Mouse (Mus musculus): ENCODE results near the gene Ccdc182. TPM values are rescaled to one million over a fixed set of nuclear protein-coding genes. Genes with fewer than 3 reads are reported as not detected.

The Ccdc182 gene
- not detected in 2 replicates for polyA plus RNA-seq (2014; fragmentation: Nextera tagmentation; extraction: Ambion mirVana)

GRCm38 (mm10) chr11:88293631-88294393 is at the start of gene Ccdc182:
TSS of gene Ccdc182 (plus strand) at chr11:88294058.
- Histone ChIP-seq H3K27me3 (ENCODE audit: control insufficient read depth, insufficient read depth, low read length) (0 out of 2 replicates have a peak, but pooled peaks cover 4% of the 10 kb centered on the region), H3K27ac (ENCODE audit: low read length) (no peak within 1 kb of the TSS), H3K9ac (replicated peaks; ENCODE audit: low read depth, low read length) (0 out of 2 replicates have a peak within 1 kb of the TSS, but pooled peaks have one; percentile 10), H3K4me1 (ENCODE audit: control insufficient read depth, insufficient read depth, low read length) (peaks cover 11% of the 10 kb centered on the region; the same call in 1 of the 2 replicates), H3K9me3 (ENCODE audit: control insufficient read depth, low read depth, low read length) (no peaks in the 10 kb centered on the region), H3K36me3 (ENCODE audit: control insufficient read depth, insufficient read depth, low read length) (no peaks in the 10 kb centered on the region), H3K4me2 (replicated peaks; ENCODE audit: low read depth, low read length) (peak within 1 kb of the TSS; percentile 26), H3K4me3 (ENCODE audit: low read depth, low read length) (0 out of 2 replicates have a peak within 1 kb of the TSS, but pooled peaks have one; percentile 5)
- no peak for ATAC-seq (ENCODE audit: insufficient number of reproducible peaks, insufficient read depth, low FRiP score, low read depth)
- 47% methylated on average over 20 of the region's 20 CpGs for WGBS

DNA sequence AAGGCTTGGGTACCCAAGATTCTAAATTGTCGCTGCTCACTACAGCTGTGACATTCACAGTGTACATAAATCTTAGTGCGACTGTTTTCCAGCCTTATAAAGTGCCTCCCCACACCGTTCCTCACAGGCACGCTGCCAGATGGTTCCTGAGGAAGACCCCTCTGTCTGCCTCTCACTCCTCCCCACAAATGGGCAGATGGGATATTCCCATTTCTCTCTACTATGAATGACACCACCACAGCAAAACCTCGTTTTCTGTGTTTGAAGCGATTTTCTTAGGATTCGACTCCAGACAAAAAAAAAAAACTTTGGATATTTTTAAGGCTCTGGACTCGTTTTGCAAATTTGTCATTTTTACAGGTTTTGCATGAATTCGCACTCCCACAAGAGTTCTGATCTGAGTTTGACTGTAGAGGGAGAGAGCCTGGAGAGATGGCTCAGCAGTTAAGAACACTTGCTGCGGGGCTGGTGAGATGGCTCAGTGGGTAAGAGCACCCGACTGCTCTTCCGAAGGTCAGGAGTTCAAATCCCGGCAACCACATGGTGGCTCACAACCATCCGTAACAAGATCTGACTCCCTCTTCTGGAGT is 48.2 kb upstream of the Ccdc182 start:
- Histone ChIP-seq H3K36me3 (ENCODE audit: control insufficient read depth, insufficient read depth, low read length) (no peaks in the 10 kb centered on the region), H3K9me3 (ENCODE audit: control insufficient read depth, low read depth, low read length) (no peaks in the 10 kb centered on the region), H3K4me1 (ENCODE audit: control insufficient read depth, insufficient read depth, low read length) (peaks cover 4% of the 10 kb centered on the region; the same call in 1 of the 2 replicates), H3K27ac (ENCODE audit: low read length) (no peak overlapping the region), H3K27me3 (ENCODE audit: control insufficient read depth, insufficient read depth, low read length) (no peaks in the 10 kb centered on the region), H3K9ac (replicated peaks; ENCODE audit: low read depth, low read length) (no peak overlapping the region), H3K4me2 (replicated peaks; ENCODE audit: low read depth, low read length) (no peak overlapping the region), H3K4me3 (ENCODE audit: low read depth, low read length) (no peak overlapping the region)
- 75% methylated on average over 14 of the region's 14 CpGs for WGBS
- ATAC-seq (ENCODE audit: insufficient number of reproducible peaks, insufficient read depth, low FRiP score, low read depth), result no peak

GRCm38 (mm10) chr11:88248636-88249035 is 45.2 kb upstream of the Ccdc182 start:
- Histone ChIP-seq H3K4me1 (ENCODE audit: control insufficient read depth, insufficient read depth, low read length) (0 out of 2 replicates have a peak, but pooled peaks cover 6% of the 10 kb centered on the region), H3K27me3 (ENCODE audit: control insufficient read depth, insufficient read depth, low read length) (no peaks in the 10 kb centered on the region), H3K4me2 (replicated peaks; ENCODE audit: low read depth, low read length) (no peak overlapping the region), H3K9me3 (ENCODE audit: control insufficient read depth, low read depth, low read length) (no peaks in the 10 kb centered on the region), H3K36me3 (ENCODE audit: control insufficient read depth, insufficient read depth, low read length) (no peaks in the 10 kb centered on the region), H3K27ac (ENCODE audit: low read length) (no peak overlapping the region), H3K4me3 (ENCODE audit: low read depth, low read length) (no peak overlapping the region), H3K9ac (replicated peaks; ENCODE audit: low read depth, low read length) (no peak overlapping the region)
- no peak for ATAC-seq (ENCODE audit: insufficient number of reproducible peaks, insufficient read depth, low FRiP score, low read depth)
- 60% methylated on average over 5 of the region's 5 CpGs for WGBS

DNA sequence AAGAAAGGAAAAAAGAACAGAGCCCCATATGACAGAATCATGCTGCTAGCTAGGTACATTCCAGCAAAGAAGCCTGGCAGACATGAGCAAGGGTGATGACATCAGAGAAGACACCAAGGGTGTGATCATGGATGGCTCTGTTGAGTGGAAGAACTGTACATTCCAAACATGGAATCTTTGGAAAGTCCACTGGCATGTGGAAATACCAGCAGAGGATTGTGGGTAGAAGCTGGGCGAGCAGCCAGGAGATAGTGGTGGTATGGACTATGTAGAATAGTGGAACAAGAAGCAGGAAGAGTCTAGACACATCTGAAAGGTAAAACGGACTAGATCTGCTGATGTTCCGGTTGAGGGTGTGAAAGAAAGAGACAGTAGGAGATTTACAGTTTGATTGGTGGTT is 43.3 kb upstream of the Ccdc182 start:
- 79% methylated on average over 3 of the region's 3 CpGs for WGBS
- no peaks in the 10 kb centered on the region for H3K9me3 ChIP-seq (ENCODE audit: control insufficient read depth, low read depth, low read length)
- no peak overlapping the region for H3K27ac ChIP-seq (ENCODE audit: low read length)
- no peak overlapping the region for H3K4me3 ChIP-seq (ENCODE audit: low read depth, low read length)
- no peak overlapping the region for H3K9ac ChIP-seq (replicated peaks; ENCODE audit: low read depth, low read length)
- no peaks in the 10 kb centered on the region for H3K27me3 ChIP-seq (ENCODE audit: control insufficient read depth, insufficient read depth, low read length)
- no peak overlapping the region for H3K4me2 ChIP-seq (replicated peaks; ENCODE audit: low read depth, low read length)
- 0 out of 2 replicates have a peak, but pooled peaks cover 6% of the 10 kb centered on the region for H3K4me1 ChIP-seq (ENCODE audit: control insufficient read depth, insufficient read depth, low read length)
- no peak for ATAC-seq (ENCODE audit: insufficient number of reproducible peaks, insufficient read depth, low FRiP score, low read depth)
- no peaks in the 10 kb centered on the region for H3K36me3 ChIP-seq (ENCODE audit: control insufficient read depth, insufficient read depth, low read length)

- Histone ChIP-seq H3K27me3 (ENCODE audit: control insufficient read depth, insufficient read depth, low read length) (no peaks in the 10 kb centered on the region), H3K4me3 (ENCODE audit: low read depth, low read length) (no peak overlapping the region), H3K9ac (replicated peaks; ENCODE audit: low read depth, low read length) (no peak overlapping the region), H3K9me3 (ENCODE audit: control insufficient read depth, low read depth, low read length) (no peaks in the 10 kb centered on the region), H3K4me1 (ENCODE audit: control insufficient read depth, insufficient read depth, low read length) (0 out of 2 replicates have a peak, but pooled peaks cover 6% of the 10 kb centered on the region), H3K36me3 (ENCODE audit: control insufficient read depth, insufficient read depth, low read length) (no peaks in the 10 kb centered on the region), H3K4me2 (replicated peaks; ENCODE audit: low read depth, low read length) (no peak overlapping the region), H3K27ac (ENCODE audit: low read length) (no peak overlapping the region)
- ATAC-seq (ENCODE audit: insufficient number of reproducible peaks, insufficient read depth, low FRiP score, low read depth), result no peak
- WGBS, result 53% methylated on average over 7 of the region's 7 CpGs
Observed at GRCm38 (mm10) chr11:88251295-88251694, 42.6 kb upstream of the Ccdc182 start.

DNA sequence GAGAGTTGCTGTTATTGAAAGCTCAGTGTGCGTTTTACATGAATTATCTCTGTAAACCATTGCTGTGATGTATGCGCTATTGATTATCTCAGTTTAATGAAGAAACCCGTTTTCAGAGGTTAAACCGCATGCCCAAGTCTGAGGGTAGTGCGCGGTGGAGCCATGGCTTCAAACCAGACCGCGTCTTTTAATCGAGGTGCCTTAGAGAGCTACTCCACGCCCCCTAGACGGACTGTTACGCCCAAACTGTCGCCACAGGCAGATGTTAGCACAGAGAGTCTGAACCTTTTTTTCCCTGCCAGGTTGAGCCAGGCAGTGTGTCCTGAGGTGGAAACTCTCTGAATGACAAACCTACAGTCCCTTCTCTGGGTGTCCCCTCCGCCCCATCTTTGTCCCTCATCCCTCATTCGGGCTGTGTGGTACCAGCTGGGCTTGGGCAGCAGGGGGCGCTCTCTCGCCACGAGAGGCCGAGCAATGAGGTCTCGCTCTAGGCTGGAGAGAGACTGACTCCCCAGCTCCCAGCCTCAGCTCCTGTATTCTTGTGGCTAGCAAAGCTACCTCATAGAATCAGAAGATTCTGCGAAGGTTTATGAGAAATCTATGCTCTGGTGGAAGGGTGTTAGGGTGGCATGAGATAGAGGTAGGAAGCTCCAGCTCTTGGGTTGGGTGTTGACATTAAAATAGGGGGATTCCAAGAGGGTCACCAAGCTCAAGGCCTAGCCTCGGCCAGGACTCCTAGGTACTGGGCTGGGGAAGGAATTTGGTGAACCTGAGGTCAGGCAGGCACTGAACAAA is 41.7 kb upstream of the Ccdc182 start:
- Histone ChIP-seq H3K36me3 (ENCODE audit: control insufficient read depth, insufficient read depth, low read length) (no peaks in the 10 kb centered on the region), H3K9ac (replicated peaks; ENCODE audit: low read depth, low read length) (no peak overlapping the region), H3K4me1 (ENCODE audit: control insufficient read depth, insufficient read depth, low read length) (0 out of 2 replicates have a peak, but pooled peaks cover 6% of the 10 kb centered on the region), H3K27me3 (ENCODE audit: control insufficient read depth, insufficient read depth, low read length) (no peaks in the 10 kb centered on the region), H3K4me3 (ENCODE audit: low read depth, low read length) (peak overlapping the region; percentile 5; the same call in 1 of the 2 replicates), H3K4me2 (replicated peaks; ENCODE audit: low read depth, low read length) (peak overlapping the region; percentile 40), H3K9me3 (ENCODE audit: control insufficient read depth, low read depth, low read length) (no peaks in the 10 kb centered on the region), H3K27ac (ENCODE audit: low read length) (no peak overlapping the region)
- ATAC-seq (ENCODE audit: insufficient number of reproducible peaks, insufficient read depth, low FRiP score, low read depth), result peak; percentile 75; the same call in 1 of the 2 replicates
- WGBS, result 14% methylated on average over 22 of the region's 22 CpGs

DNA sequence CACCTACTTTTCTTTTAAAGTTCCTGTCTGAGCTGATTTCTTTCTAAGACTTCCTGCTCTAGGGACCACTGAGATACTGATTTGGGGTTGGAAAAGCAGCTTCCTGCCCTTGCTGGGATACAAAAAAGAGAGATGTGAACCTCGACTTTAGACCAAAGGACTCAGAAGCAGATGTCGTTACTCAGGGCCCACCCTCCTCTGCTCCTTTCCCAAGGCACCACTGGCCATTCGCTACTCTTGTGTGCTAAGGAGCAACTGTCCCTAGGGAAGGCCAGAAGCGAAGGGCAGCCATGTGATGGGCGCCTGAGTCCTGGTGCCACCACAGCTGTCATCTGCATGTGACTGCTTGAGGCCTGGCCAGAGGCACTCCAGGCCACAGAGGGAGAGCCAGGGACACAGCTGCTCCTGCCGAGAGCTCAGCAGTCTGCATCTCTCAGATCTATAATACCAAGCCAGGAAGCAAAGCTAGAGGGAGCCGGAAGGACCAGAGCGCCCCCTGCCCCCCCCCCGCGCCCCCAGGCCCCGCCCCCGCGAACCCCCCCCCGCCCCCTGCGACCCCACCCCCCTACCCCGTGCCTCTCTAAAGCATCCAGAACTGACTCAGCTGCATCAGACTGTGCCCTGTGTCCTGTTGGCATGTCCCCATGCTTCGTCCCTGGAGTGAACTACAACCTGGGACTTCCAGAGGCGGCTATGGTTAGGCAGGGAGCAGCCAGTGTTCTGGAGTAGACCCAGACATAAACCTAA is 40.9 kb upstream of the Ccdc182 start:
- Histone ChIP-seq H3K27ac (ENCODE audit: low read length) (no peak overlapping the region), H3K4me1 (ENCODE audit: control insufficient read depth, insufficient read depth, low read length) (0 out of 2 replicates have a peak, but pooled peaks cover 6% of the 10 kb centered on the region)
- no peak for ATAC-seq (ENCODE audit: insufficient number of reproducible peaks, insufficient read depth, low FRiP score, low read depth)

More for the DNA sequence above, 40.9 kb upstream of the Ccdc182 start:
- H3K36me3 ChIP-seq (ENCODE audit: control insufficient read depth, insufficient read depth, low read length), result no peaks in the 10 kb centered on the region
- H3K27me3 ChIP-seq (ENCODE audit: control insufficient read depth, insufficient read depth, low read length), result no peaks in the 10 kb centered on the region
- 25% methylated on average over 18 of the region's 18 CpGs for WGBS
- no peak overlapping the region for H3K4me2 ChIP-seq (replicated peaks; ENCODE audit: low read depth, low read length)
- no peak overlapping the region for H3K9ac ChIP-seq (replicated peaks; ENCODE audit: low read depth, low read length)
- H3K9me3 ChIP-seq (ENCODE audit: control insufficient read depth, low read depth, low read length), result no peaks in the 10 kb centered on the region
- H3K4me3 ChIP-seq (ENCODE audit: low read depth, low read length), result no peak overlapping the region
